Mouse (Mus musculus) adrenal gland, postnatal 10 days (tissue): ENCODE data around the gene Ccdc154. TPM values are rescaled to one million over a fixed set of nuclear protein-coding genes. Genes with fewer than 3 reads are reported as not detected.

Source experiments
- DNase-seq: peaks from one replicate; pipeline ENCODE4 v3.0.0; 2021; ENCODE audit warnings: mixed read lengths
- total RNA-seq, 2 experiments: library from RNA; stranded (reverse); gene quantifications; 2 replicates each; pipeline ENCODE4 v1.2.3; 2021

Gene Ccdc154
- total RNA-seq, 2 experiments from 2014 or later: not detected

DNA sequence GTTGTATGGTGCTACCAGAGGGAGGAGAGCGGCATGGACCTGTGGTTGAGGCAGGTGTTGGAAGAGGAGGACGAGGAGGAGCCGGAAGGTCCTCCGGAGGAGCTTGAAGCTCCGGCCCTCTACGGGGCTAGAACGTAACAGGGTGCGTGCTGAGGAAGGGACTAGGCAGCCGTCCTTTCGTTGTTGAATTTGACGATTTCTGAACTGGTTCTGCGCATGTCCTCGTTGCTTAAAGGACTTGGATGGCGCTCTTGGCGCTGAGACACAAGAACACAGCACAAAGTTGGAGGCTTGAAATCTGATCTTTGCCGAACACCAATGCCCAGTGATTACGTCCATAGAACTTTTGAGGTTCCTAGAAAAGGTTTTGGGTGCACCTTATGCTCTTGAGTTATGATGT, 22.7 kb downstream of the Ccdc154 start:
- no peak for DNase-seq

DNA sequence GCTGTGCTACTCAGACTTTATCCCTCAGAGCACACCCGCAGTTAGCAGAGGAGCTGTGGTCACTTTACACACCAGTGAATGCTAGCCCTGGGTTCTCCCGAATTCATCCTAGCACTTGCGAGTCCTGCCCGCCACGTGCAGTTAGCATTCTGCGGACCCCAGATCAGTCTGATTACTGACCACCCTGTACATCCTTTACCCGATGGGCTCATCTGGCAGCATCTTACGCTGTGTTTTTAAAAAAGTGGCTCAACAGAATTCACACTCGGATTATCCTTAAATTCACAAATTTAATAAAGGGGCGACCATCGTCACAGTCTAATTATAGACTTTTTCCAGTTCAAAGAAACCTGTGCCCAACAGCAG, 25.5 kb downstream of the Ccdc154 start:
- DNase-seq: peak; percentile 17

DNA sequence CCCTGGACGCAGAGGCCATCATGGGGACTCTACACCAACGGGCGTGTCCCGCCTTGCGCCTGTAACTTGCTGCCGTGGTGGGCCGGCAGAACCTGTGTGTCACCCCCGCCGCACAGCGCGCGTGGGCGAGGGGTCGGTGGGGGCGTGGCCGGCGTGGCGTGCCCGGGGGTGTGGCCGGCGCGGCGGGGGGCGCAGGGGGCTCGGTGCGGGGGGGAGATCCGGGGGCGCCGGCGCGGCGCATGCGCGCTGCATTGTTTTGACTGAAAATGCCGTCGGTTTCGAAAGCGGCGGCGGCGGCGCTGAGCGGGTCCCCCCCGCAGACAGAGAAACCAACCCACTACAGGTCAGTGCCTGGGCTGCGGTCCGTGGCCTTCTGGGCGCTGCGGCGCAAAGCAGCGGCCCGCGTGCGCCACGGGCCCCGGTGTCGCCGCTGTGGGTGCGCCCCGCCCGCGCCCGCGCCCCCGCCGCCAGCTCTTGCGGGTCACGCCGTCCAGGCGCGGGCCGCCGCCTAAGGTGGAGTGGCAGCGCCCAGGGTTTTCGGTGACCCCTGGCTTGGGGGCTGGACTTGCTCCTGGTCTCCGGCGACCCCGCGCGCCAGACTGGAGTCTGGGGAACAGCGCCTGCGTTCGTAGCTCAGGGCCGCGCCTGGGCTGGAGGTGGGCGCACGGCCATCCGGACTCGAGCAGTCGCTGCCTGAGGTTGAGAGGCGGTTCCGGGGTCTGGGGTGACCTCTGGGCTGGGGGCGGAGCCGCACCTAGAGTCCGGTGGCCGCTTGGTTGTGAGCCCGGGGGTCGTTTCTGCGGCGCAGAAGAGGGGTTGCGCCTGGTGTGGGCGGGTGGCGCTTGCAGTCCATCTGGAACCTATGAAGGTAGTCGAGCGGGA, 26.1 kb downstream of the Ccdc154 start, which contains the start of gene Unkl:
Unkl (plus strand) TSS at position 248 of the 882 bp plus-strand sequence.
- DNase-seq: peak; percentile 89

DNA sequence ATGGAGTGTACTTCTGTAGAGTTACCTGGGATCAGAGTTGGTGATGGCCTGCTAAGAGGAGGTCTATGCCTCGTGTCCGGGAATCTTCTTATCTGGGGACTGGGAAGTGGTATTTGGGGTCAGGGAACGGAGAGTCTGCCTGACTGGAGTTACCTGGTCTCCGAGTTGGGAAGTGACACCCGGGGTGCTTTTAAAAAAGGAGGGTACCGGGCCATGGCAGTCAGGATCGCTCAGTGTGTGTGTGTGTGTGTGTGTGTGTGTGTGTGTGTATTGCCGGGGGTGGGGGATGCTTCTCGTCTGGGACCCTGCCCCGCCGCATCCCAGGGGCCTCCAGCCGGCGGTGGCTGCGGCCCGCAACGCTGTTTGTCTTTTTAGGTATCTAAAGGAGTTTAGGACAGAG, 26.8 kb downstream of the Ccdc154 start:
- no peak for DNase-seq

DNA sequence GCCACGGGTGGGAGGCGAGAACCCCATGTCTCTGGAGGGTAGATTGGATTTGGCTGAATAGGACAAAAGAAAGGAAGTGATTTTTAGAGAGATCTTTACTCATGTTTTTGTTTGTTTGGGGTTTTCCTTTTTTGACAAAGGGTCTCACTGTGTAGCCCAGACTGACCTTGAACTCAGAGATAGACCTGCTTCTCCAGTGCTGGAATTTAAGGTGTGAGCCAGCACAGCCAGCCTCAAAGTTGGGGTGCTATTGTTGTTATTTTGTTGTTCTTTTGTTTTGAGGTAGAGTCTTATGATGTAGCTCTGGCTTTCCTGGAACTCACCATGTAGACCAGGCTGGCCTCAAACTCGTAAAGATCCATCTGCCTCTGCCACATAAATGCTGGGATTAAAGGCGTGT, 40.1 kb downstream of the Ccdc154 start:
- no peak for DNase-seq

DNA sequence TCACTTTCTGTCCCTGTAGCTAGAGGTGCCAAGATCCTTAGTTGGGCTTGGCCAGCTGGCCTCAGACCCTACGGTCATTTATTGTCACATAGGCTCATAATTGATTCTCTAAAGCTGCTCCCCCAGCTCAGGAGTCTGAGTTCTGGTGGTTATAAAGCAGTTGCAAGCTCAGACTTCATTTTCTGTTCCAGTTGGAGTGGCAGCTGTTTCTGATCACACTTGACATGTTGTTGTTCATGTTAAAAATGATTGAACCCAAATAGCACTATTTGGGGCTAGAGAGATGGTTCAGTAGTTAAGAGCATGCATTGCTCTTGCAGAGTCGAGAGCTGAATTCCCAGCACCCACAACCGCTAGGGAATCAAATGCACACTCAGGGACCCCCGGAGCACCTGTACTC, 47.7 kb downstream of the Ccdc154 start:
- no peak for DNase-seq

DNA sequence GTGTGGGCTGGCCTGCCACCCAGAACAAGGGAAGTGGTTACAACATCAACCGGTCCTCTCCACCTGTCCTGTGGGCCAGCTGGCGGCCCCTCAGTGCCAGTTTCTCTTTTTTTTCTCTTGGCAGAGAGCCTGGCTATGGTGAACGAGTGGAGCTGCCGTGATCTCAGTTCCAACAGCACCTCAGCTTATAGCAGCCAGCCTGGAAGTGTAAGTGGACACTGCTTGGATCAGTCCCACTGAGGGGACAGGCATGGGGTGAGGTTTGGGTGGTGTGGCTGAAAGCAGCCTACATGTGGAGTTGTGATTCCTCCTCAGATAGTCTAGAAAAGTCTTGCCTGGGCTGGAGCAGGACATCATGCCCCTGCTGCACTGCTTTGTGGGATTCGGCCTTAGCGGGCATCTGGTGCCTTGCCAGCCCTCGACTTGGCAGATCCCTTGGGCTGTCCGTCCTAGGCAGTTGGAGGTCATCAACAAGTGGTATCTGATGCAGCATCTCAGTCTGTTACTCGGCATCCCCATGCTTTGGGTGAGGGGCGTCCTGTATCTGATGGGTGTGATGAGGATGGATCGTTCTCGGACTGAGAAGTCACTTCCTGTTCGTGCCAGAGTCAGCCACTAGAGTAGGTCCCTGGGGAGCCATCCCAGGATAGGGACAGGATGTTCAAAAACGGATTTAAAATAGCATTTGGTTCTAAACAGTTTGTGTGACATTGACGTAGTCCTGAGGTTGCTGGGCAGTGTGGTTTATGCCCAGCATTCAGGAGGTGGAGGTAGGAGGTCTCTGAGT, 48.6 kb downstream of the Ccdc154 start:
- DNase-seq: peak; percentile 15

DNA sequence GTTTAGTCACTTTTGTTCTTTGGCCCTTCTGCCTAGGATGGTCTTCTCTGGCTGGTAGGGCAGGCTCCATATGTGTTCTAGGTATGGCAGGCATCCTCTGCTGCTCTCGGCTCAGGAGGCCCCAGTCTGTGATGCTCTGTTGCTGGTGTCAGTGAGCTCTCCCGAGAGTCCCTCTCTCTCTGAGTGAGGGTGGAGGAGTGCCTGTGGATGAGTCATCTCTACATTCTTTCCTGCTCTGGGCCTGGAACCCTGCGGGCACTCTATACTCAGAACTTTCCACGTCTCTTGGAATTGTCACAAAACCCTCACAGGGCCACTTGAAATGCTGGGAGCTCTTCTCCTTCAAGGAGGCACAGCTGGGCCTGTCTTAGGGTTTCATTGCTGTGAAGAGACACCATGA, 49.4 kb downstream of the Ccdc154 start:
- DNase-seq: no peak

DNA sequence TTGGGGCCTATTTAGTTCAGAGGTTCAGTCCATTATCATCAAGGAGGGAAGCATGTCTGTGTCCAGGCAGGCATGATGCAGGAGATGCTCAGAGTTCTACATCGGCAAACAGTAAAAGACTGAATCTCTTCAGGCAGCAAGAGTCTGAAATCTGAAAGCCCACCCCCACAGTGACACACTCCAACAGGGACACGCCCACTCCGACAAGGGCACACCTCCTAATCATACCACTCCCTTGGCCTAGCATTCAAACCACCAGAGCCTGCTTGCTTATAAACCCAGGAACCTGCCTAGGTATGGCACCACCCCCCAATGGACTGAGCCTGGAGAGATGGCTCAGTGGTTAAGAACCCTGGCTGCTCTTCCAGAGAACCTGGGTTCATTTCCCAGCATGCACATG, 53.2 kb downstream of the Ccdc154 start:
- no peak for DNase-seq

DNA sequence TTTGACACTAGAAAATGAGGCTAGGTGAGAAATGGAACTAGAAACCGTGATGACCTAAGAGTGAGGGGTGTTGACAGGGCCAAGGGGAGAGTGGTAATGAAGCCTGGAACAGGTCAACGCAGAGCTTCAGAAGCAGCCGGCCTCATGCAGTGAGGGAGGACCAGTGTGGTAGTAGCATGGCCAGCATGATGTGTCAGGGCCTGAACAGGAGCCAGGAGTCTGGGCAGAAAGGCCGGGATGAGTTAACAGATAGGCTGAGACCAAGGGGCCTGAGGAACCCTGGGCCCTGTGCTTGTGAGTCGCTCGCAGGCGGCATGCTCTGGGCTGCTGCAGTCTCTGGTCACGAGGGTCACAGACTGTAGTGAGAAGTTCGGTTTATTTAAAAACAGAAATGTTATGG, 56.7 kb downstream of the Ccdc154 start:
- DNase-seq: no peak

DNA sequence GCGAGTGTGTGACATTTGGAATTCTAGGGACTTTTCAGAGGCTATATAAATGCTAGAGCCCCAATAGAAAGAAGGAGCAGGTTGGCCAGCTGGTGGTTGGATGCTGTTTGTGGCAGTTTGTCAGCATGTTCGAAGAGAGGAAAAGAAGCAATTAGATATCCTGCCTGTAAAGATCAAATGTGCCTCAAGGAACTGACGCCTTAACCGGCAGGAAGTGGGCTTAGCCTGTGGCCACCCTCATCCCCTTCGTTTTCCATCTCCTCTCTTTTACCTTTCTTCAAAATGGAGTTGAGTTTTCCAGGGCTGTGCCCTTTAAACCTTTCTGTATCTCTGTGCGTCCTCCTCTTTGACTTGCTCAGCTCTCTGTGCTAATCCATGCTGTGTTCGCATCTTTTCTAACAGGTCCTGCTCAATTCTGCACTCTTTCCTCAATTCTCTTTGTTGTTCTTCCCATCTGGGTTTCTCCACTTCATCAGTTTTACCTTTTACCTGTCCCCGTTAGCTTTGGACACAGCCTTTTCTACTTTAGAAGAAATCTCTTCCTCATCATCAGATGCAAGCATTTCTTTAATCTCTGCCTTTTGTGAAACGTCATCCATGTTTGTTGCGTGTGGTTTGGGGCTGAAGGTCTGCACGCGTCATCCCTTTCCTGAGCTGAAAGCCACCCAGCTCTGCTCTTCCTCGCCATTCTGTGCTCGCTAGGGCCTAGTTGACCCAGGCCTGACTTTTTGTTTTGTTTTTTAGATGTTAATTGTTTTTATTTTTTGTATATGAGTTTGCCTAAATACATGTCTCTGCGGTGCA, 57.4 kb downstream of the Ccdc154 start:
- no peak for DNase-seq

DNA sequence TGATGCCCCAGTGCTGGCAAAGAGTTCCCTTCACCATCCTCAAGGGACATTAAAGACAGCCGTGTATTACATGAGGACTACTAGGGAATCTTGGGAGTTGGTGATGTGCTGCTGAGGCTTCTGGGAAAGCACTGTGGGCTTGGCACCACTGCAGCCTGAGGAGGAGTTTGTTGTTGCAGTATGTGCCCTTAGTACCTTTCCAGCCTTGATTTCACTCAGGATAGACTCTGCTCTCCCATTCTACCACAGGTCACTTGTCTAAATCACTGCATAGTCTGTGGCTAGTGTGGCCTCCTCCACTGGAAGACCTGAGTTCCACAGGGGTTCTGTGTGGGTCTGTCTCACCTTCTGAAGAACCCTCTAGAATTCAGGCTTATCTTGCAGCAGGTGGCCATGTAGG, 58.5 kb downstream of the Ccdc154 start:
- DNase-seq: no peak

Other genes starting within 250 kb of the Ccdc154 start
- 100 to 1,000 TPM in 1 of 2 experiments, 10 to 100 TPM in 1; 63.8 to 110 TPM for gene Mapk8ip3, start 225.5 kb upstream of the Ccdc154 start, total RNA-seq
- gene Jpt2, start 201.8 kb upstream of the Ccdc154 start, total RNA-seq: 10 to 100 TPM; 38.4 to 44.4 TPM
- gene Cramp1l, start 146.7 kb upstream of the Ccdc154 start, total RNA-seq: 10 to 100 TPM; 18.7 to 20.0 TPM
- gene Ift140, start 146.4 kb upstream of the Ccdc154 start, total RNA-seq: 10 to 100 TPM; 25.0 to 28.2 TPM
- 10 to 100 TPM; 23.1 to 31.8 TPM for gene Tmem204, start 78.9 kb upstream of the Ccdc154 start, total RNA-seq
- 10 to 100 TPM; 17.6 to 30.4 TPM for gene Telo2, start 46.5 kb upstream of the Ccdc154 start, total RNA-seq
- under 1 TPM; 0.18 to 0.69 TPM for gene Ptx4, start 41.7 kb upstream of the Ccdc154 start, total RNA-seq
- 10 to 100 TPM; 29.8 to 33.3 TPM for gene Clcn7, start 29.1 kb upstream of the Ccdc154 start, total RNA-seq
- gene Gm38655, start 13.0 kb downstream of the Ccdc154 start, total RNA-seq: not detected
- gene BC003965, start 22.1 kb downstream of the Ccdc154 start, total RNA-seq: 10 to 100 TPM; 19.8 to 24.3 TPM
- gene Unkl, start 25.9 kb downstream of the Ccdc154 start, total RNA-seq: 10 to 100 TPM; 12.3 to 19.8 TPM
- gene Gnptg, start 77.7 kb downstream of the Ccdc154 start, total RNA-seq: 10 to 100 TPM; 30.6 to 30.7 TPM
- 10 to 100 TPM; 22.1 to 22.6 TPM for gene Tsr3, start 77.7 kb downstream of the Ccdc154 start, total RNA-seq
- gene Baiap3, start 93.9 kb downstream of the Ccdc154 start, total RNA-seq: 10 to 100 TPM in 1 of 2 experiments, 1 to 10 TPM in 1; 6.4 to 11.8 TPM
- 100 to 1,000 TPM; 221 to 242 TPM for gene Ube2i, start 112.2 kb downstream of the Ccdc154 start, total RNA-seq
- 1 to 10 TPM; 1.8 to 2.4 TPM for gene Prss34, start 135.9 kb downstream of the Ccdc154 start, total RNA-seq
- gene Prss28, start 146.2 kb downstream of the Ccdc154 start, total RNA-seq: not detected
- gene Prss29, start 156.2 kb downstream of the Ccdc154 start, total RNA-seq: not detected
- gene Tpsab1, start 183.1 kb downstream of the Ccdc154 start, total RNA-seq: 1 to 10 TPM; 3.5 to 4.0 TPM
- gene Tpsb2, start 203.8 kb downstream of the Ccdc154 start, total RNA-seq: 10 to 100 TPM in 1 of 2 experiments, 1 to 10 TPM in 1; 9.8 to 11.1 TPM
- gene Tpsg1, start 206.8 kb downstream of the Ccdc154 start, total RNA-seq: not detected